Comparison of ENCODE assay signal across 8 mouse cellular contexts in the genomic region with DNA sequence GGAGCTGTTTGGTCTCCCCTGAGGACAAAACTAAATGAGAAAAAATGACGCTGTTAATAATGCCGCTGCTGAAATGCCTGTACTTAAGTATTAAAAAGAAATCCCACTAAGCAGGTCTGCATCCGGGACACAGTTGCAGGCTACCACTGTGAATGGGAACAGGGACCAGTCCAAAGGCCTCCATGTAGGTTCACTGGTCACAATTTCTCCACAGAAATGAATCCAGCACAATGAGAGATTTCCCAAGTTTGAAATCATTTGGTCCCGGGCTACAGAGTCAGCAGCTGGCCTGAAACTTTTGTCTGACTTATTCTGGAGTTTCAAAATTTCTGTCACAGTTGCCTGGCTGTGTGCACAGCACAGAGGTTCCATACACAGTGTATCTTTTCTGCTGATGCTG.
DNase-seq lines count a peak whose midpoint lies in the region; ATAC-seq and TF ChIP-seq lines count a peak whose summit lies in the region.

No protein-coding gene starts in this region.

- no peak for TF ChIP-seq EP300 in liver, embryonic 14.5 days (IDR thresholded peaks at IDR 0.05; ENCODE audit: low read depth)

- H3K27me3 ChIP-seq in cerebellum, adult 2 months (ENCODE audit: control insufficient read depth, insufficient read depth, low read length) = no peaks in the 10 kb centered on the region
- no peaks in the 10 kb centered on the region for H3K27me3 ChIP-seq in heart, embryonic 16.5 days (ENCODE audit: control insufficient read depth, insufficient read depth, low read length)
- H3K27me3 ChIP-seq in liver, embryonic 14.5 days (ENCODE audit: control insufficient read depth, insufficient read depth, low read length) = peaks cover 84% of the 10 kb centered on the region

- no peaks in the 10 kb centered on the region for H3K9me3 ChIP-seq in heart, embryonic 16.5 days (replicated peaks; ENCODE audit: control insufficient read depth, low read length)
- H3K9me3 ChIP-seq in liver, embryonic 14.5 days (ENCODE audit: control insufficient read depth, low read length) = no peaks in the 10 kb centered on the region

- H3K27ac ChIP-seq in cerebellum, adult 2 months (ENCODE audit: insufficient read depth, low read length) = 0 out of 2 replicates have a peak overlapping the region, but pooled peaks have one; percentile 15
- peak overlapping the region; percentile 100 for H3K27ac ChIP-seq in heart, embryonic 16.5 days (ENCODE audit: low read length)
- no peak overlapping the region for H3K27ac ChIP-seq in liver, embryonic 14.5 days

- H3K4me1 ChIP-seq in cerebellum, adult 2 months (ENCODE audit: control insufficient read depth, insufficient read depth, low read length) = peaks cover 2% of the 10 kb centered on the region; the same call in 1 of the 2 replicates
- peaks cover 25% of the 10 kb centered on the region for H3K4me1 ChIP-seq in heart, embryonic 16.5 days (ENCODE audit: control insufficient read depth, insufficient read depth, low read length)
- H3K4me1 ChIP-seq in liver, embryonic 14.5 days (replicated peaks; ENCODE audit: control insufficient read depth in 2 of 2, insufficient read depth in 2 of 2, low read length in 1 of 2) = peaks cover 0 to 9% of the 10 kb centered on the region in 2 experiments; a peak in 2 of 4 replicates

- WGBS in cerebellum, adult 2 months = 35% methylated on average over 4 of the region's 4 CpGs
- 22% methylated on average over 4 of the region's 4 CpGs for WGBS in heart, embryonic 16.5 days
- 45% methylated on average over 4 of the region's 4 CpGs for WGBS in liver, embryonic 14.5 days (ENCODE audit: insufficient replicate concordance)

- TF ChIP-seq POLR2A in cerebellum, adult 2 months (IDR thresholded peaks at IDR 0.05; ENCODE audit: borderline replicate concordance, insufficient read depth, low read length) = no peak

- no peaks in the 10 kb centered on the region for H3K36me3 ChIP-seq in heart, embryonic 16.5 days (ENCODE audit: control insufficient read depth, insufficient read depth)
- H3K36me3 ChIP-seq in liver, embryonic 14.5 days (replicated peaks; ENCODE audit: control insufficient read depth, insufficient read depth, low read depth) = no peaks in the 10 kb centered on the region

- ATAC-seq in heart, embryonic 16.5 days (replicated peaks; ENCODE audit: extremely low read depth, insufficient read depth, low FRiP score) = no peak
- no peak for ATAC-seq in liver, embryonic 14.5 days (ENCODE audit: insufficient read depth)
- ATAC-seq in granulocyte monocyte progenitor cell, adult 5-6 weeks (replicated peaks; ENCODE audit: poor library complexity, severe bottlenecking) = no peak
- no peak for ATAC-seq in monocyte, adult 5-6 weeks (replicated peaks; ENCODE audit: insufficient number of reproducible peaks, low FRiP score, low TSS enrichment, poor library complexity, severe bottlenecking)

- peak overlapping the region; percentile 96 for H3K4me2 ChIP-seq in heart, embryonic 16.5 days (ENCODE audit: low read depth, low read length)
- H3K4me2 ChIP-seq in liver, embryonic 14.5 days (ENCODE audit: low read depth) = peak overlapping the region; percentile 61

- H3K9ac ChIP-seq in heart, embryonic 16.5 days (ENCODE audit: low read length) = peak overlapping the region; percentile 100
- H3K9ac ChIP-seq in liver, embryonic 14.5 days (replicated peaks) = no peak overlapping the region

- no peak for DNase-seq in cerebellum, adult 2 months
- no peak for DNase-seq in cerebellum, adult 9-10 months
- peak; percentile 3 for DNase-seq in A20 (ENCODE audit: low read depth, low spot score)
- DNase-seq in liver, embryonic 14.5 days (ENCODE audit: low read depth in 3 of 3, low spot score in 3 of 3) = no peak
- no peak for DNase-seq in Muller cell, postnatal 12 days (ENCODE audit: inconsistent ontology term)

- no peak overlapping the region for H3K4me3 ChIP-seq in cerebellum, adult 2 months (replicated peaks; ENCODE audit: insufficient read depth, low read depth, low read length)
- peak overlapping the region; percentile 99 for H3K4me3 ChIP-seq in heart, embryonic 16.5 days (ENCODE audit: low read length)
- H3K4me3 ChIP-seq in liver, embryonic 14.5 days (ENCODE audit: insufficient read depth in 1 of 2, low read depth in 2 of 2, low read length in 2 of 2) = no peak overlapping the region

- no peak for TF ChIP-seq CTCF in cerebellum, adult 2 months (IDR thresholded peaks at IDR 0.05; ENCODE audit: borderline replicate concordance, insufficient read depth, low read depth, low read length)
- no peak for TF ChIP-seq CTCF in liver, embryonic 14.5 days (IDR thresholded peaks at IDR 0.05; ENCODE audit: low read depth)
